Mouse (Mus musculus) liver, embryonic 14.5 days (tissue): ENCODE measurements at regions not wholly inside any gene's neighbourhood (a gene's known extent, or its start where the extent isn't known, plus 50 kb on each side); places are given as distances from the start of the nearest gene placed in this dataset.

Source experiments
- ATAC-seq: fragments of 200-750 bp; cut with Nextera tagmentation; 2 replicates; pipeline ENCODE4 v1.8.0; 2017; ENCODE audit warnings: moderate number of reproducible peaks, mild to moderate bottlenecking, moderate library complexity; ENCODE audit not compliant: insufficient read depth
- DNase-seq, 3 experiments: peaks; one replicate each; pipeline ENCODE4 v3.0.0-alpha.2; 2012 to 2013; ENCODE audit warnings: low read depth in 3 of 3, low spot score in 3 of 3
- H3K27ac ChIP-seq: fragments of 300-500 bp; sonication (generic); 2 replicates; pipeline ENCODE4 v1.5.1; 2014; ENCODE audit warnings: moderate library complexity, mild to moderate bottlenecking, control low read depth, inconsistent platforms
- H3K27me3 ChIP-seq: fragments of 300-500 bp; sonication (generic); 2 replicates; pipeline ENCODE4 v1.6.1; 2014; ENCODE audit warnings: mild to moderate bottlenecking, low read length, moderate library complexity; ENCODE audit not compliant: control insufficient read depth, insufficient read depth
- H3K36me3 ChIP-seq: fragments of 300-500 bp; sonication (generic); replicated peaks from 2 replicates; pipeline ENCODE4 v1.6.1; 2014; ENCODE audit warnings: low read depth; ENCODE audit not compliant: control insufficient read depth, insufficient read depth
- H3K4me1 ChIP-seq, 2 experiments: fragments of 200-500 bp in 1 of 2; fragments of 300-500 bp in 1 of 2; sonication (generic) in 1 of 2; replicated peaks; 2 replicates each; pipeline ENCODE4 v1.6.1; 2012 to 2014; ENCODE audit warnings: antibody characterized with exemption in 1 of 2, inconsistent platforms in 1 of 2, low read length in 1 of 2; ENCODE audit not compliant: control insufficient read depth in 2 of 2, insufficient read depth in 2 of 2
- H3K4me2 ChIP-seq: fragments of 300-500 bp; sonication (generic); 2 replicates; pipeline ENCODE4 v1.6.1; 2014; ENCODE audit warnings: low read depth, mild to moderate bottlenecking, control low read depth, moderate library complexity
- H3K4me3 ChIP-seq, 2 experiments: fragments of 200-500 bp in 1 of 2; fragments of 300-500 bp in 1 of 2; sonication (generic) in 1 of 2; 2 replicates each; pipeline ENCODE4 v1.5.1; 2012 to 2014; ENCODE audit warnings: low read depth in 2 of 2, low read length in 2 of 2, mild to moderate bottlenecking in 2 of 2, control low read depth in 1 of 2, inconsistent platforms in 1 of 2, moderate library complexity in 1 of 2; ENCODE audit not compliant: insufficient read depth in 1 of 2
- H3K9ac ChIP-seq: fragments of 300-500 bp; sonication (generic); replicated peaks from 2 replicates; pipeline ENCODE4 v1.6.1; 2014; ENCODE audit warnings: mild to moderate bottlenecking, control low read depth, moderate library complexity
- H3K9me3 ChIP-seq: fragments of 300-500 bp; sonication (generic); 2 replicates; pipeline ENCODE4 v1.6.1; 2016; ENCODE audit warnings: low read length, mixed read lengths; ENCODE audit not compliant: control insufficient read depth
- CTCF ChIP-seq: IDR thresholded peaks from 2 replicates; pipeline ENCODE4 v1.5.1; 2016; ENCODE audit warnings: antibody characterized with exemption, low read depth, control low read depth
- EP300 ChIP-seq: IDR thresholded peaks from 2 replicates; pipeline ENCODE4 v1.6.1; 2016; ENCODE audit warnings: antibody characterized with exemption, low read depth
- WGBS: fragments of 180-500 bp; shearing (Covaris S2); extraction: QIAGEN DNeasy Blood & Tissue Kit; methylation state at CpG from one replicate; pipeline ENCODE4 v1.1.7; 2014; ENCODE audit not compliant: insufficient replicate concordance; 5-methylcytosine and 5-hydroxymethylcytosine counted together

GRCm38 (mm10) chr16:76108464-76108863 lies 86.4 kb upstream of the Samsn1 start:
- no peak for ATAC-seq

DNA sequence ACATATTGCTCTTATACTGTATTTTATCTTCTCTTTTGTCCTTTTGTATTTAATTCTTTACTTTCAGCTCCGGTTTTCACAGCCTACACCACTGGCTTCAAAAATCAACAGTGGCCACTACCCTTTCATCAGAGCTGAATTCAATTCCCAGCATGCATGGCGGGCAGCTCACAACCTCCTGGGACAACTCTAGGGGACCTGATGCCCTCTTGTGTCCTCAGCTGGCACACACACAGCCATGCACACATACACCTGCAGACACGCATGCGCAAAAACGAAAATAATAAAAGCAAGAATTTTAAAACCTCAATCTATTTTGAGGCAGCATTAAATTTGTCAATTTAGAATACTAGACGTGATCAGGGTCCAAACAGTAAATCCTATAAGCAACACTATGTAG lies 82.6 kb upstream of the Samsn1 start:
- H3K4me2 ChIP-seq, result no peak overlapping the region
- H3K4me3 ChIP-seq, result no peak overlapping the region
- no peaks in the 10 kb centered on the region for H3K36me3 ChIP-seq
- H3K27ac ChIP-seq, result no peak overlapping the region
- TF ChIP-seq CTCF (no peak), EP300 (no peak)
- H3K9me3 ChIP-seq, result no peaks in the 10 kb centered on the region
- ATAC-seq, result no peak
- 64% methylated on average over 6 of the region's 6 CpGs for WGBS
- H3K27me3 ChIP-seq, result no peaks in the 10 kb centered on the region
- no peak for DNase-seq
- H3K9ac ChIP-seq, result no peak overlapping the region
- H3K4me1 ChIP-seq, result no peaks in the 10 kb centered on the region

More at GRCm38 (mm10) chr16:76108464-76108863, 86.4 kb upstream of the Samsn1 start:
- DNase-seq, result no peak
- Histone ChIP-seq H3K4me1 (no peaks in the 10 kb centered on the region), H3K9me3 (no peaks in the 10 kb centered on the region), H3K4me3 (no peak overlapping the region), H3K4me2 (no peak overlapping the region), H3K9ac (no peak overlapping the region), H3K27me3 (no peaks in the 10 kb centered on the region), H3K36me3 (no peaks in the 10 kb centered on the region), H3K27ac (no peak overlapping the region)
- 63% methylated on average over 2 of the region's 2 CpGs for WGBS
- TF ChIP-seq EP300, result no peak
- no peak for TF ChIP-seq CTCF

DNA sequence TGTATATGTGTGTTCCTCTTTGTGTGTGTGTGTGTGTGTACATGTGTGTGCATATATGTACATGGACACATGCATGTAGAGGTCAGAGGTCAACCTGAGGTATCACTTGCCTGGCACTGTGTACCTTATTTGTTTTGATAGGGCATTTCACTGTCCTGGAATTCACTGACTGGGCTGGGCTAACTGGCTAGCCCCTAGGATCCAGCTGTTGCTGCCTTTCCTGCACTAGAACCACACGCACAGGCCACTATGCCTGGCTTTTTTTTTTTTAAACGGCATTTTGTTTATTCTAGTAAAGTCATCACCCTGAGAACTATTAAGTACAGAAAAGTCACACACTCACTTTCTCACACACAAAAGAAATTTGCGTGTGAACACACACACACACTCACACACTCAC lies 79.7 kb upstream of the Samsn1 start:
- Histone ChIP-seq H3K9me3 (no peaks in the 10 kb centered on the region), H3K36me3 (no peaks in the 10 kb centered on the region), H3K4me3 (no peak overlapping the region), H3K4me2 (no peak overlapping the region), H3K27me3 (no peaks in the 10 kb centered on the region), H3K9ac (no peak overlapping the region), H3K4me1 (no peaks in the 10 kb centered on the region), H3K27ac (no peak overlapping the region)
- TF ChIP-seq EP300, result no peak
- no peak for TF ChIP-seq CTCF
- ATAC-seq (no peak), DNase-seq (no peak)
- 55% methylated on average over 3 of the region's 3 CpGs for WGBS

GRCm38 (mm10) chr16:76097808-76098207 lies 75.7 kb upstream of the Samsn1 start:
- DNase-seq (no peak), ATAC-seq (no peak)
- Histone ChIP-seq H3K36me3 (no peaks in the 10 kb centered on the region), H3K27ac (no peak overlapping the region), H3K4me1 (no peaks in the 10 kb centered on the region), H3K4me2 (no peak overlapping the region), H3K9ac (no peak overlapping the region), H3K27me3 (no peaks in the 10 kb centered on the region), H3K4me3 (no peak overlapping the region), H3K9me3 (no peaks in the 10 kb centered on the region)
- 71% methylated on average over 9 of the region's 9 CpGs for WGBS
- TF ChIP-seq EP300 (no peak), CTCF (no peak)

DNA sequence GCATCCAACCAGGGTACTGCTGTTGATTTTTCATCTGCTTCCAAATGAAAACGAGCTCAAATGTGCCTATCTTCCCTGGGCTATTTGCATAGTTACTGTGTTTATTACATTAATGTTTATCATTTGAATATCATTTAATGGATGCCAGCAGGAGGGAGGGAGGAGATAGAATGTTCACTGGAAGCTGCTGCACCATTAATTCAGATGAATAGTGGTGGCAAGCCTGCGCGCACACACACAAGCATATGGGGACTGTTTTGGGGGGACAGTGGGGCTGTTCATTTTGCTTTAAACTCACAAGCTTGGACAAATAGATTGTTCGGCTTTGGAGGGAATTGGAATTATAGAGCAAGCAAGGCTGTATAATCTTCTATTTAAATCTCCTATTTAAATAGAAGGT lies 74.3 kb upstream of the Samsn1 start:
- no peaks in the 10 kb centered on the region for H3K27me3 ChIP-seq
- DNase-seq, result no peak
- ATAC-seq, result no peak
- no peak overlapping the region for H3K27ac ChIP-seq
- no peak overlapping the region for H3K4me2 ChIP-seq
- no peaks in the 10 kb centered on the region for H3K4me1 ChIP-seq
- H3K36me3 ChIP-seq, result no peaks in the 10 kb centered on the region
- WGBS, result 77% methylated on average over 4 of the region's 4 CpGs
- H3K9ac ChIP-seq, result no peak overlapping the region
- H3K9me3 ChIP-seq, result no peaks in the 10 kb centered on the region
- TF ChIP-seq CTCF (no peak), EP300 (no peak)
- no peak overlapping the region for H3K4me3 ChIP-seq

- TF ChIP-seq CTCF, result no peak
- no peak for TF ChIP-seq EP300
- ATAC-seq, result no peak
- H3K36me3 ChIP-seq, result no peaks in the 10 kb centered on the region
- H3K9ac ChIP-seq, result no peak overlapping the region
- no peaks in the 10 kb centered on the region for H3K4me1 ChIP-seq
- H3K4me2 ChIP-seq, result no peak overlapping the region
- H3K9me3 ChIP-seq, result no peaks in the 10 kb centered on the region
- no peak overlapping the region for H3K4me3 ChIP-seq
- 66% methylated on average over 4 of the region's 4 CpGs for WGBS
- no peak overlapping the region for H3K27ac ChIP-seq
- H3K27me3 ChIP-seq, result no peaks in the 10 kb centered on the region
- DNase-seq, result no peak
Measured at GRCm38 (mm10) chr16:76085363-76085762, 63.3 kb upstream of the Samsn1 start.
